Mouse (Mus musculus): ENCODE data around the gene Wrap73. TPM values are rescaled to one million over a fixed set of nuclear protein-coding genes. Genes with fewer than 3 reads are reported as not detected.

Gene Wrap73
- total RNA-seq, 2 experiments from 2014 or later = 32.4 to 33.3 TPM

DNA sequence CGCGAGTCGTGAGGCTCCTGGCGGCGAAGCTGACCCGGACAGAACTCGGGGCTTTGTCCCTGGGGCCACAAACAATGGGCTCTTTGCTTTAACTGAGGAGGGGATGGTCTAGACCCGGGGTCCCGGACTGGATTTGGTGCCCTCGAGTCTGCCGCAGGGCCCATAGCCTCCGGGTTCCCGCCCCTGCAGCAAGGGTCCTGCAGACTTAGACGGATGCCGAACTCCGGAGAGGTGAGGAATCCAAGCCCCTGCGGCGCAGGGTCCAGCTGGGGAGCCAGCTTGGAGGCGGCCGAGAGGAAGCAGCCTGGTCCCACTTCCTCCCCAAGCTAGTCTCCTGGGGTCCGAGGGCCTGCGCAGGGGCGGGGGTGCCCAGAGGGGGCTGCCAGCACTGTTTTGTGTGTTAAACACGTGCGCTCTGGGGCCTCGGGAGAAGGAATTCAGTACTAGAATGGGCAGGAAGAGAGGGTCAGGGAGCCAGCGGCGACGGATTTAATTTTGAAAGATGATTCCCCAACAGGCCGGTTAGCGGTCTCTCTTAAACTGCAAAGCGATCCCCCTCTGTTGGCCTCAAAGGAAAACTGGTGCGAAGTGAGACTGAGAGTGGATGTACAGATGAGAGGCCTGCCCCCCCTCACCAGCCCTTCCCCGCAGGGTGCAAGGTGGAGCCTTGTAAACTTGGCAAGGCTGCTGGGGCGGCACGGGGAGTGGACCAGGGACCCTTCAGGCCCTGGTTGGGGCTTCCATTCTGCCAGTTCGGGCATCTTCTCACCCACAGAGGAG is 29.2 kb downstream of the Wrap73 start:
- DNase-seq (ENCODE audit: low spot score in 2 of 2) = no peak

DNA sequence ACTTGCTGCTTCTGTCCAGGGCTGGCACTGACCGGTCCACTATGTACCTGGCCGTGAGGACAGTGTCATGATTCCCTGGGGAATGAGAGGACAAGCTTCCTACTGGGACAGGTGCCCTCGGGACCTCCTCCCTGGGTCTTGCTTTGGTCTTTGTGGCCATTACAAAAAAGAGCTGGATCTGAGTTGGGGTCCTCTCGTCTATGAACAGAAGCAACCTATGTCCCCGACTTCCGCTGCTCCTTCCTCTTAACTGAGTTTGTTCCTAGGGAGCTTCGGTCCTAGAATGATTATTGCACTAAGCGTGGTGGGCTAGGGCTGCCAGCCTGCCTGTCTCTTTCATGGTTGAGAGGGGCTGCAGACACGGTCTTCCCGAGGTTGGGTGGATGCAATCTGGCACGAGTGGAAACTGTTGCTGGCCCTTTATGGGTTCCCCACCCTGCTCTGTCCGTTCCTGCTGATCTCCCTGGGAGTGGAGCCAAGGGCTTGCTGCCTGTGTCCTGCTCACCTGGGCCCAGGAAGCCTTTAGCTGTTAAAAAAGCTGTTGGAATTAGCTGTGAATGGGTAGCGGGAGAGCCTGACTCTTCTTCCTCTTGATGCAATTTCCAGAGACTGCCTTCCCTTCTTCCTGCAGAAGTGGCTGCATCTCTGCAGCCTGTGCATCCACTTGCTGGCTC is 29.9 kb downstream of the Wrap73 start:
- no peak for TF ChIP-seq CTCF (conservative IDR thresholded peaks at IDR 0.05)
- no peak overlapping the region for H3K27ac ChIP-seq
- DNase-seq (ENCODE audit: low spot score in 2 of 2) = no peak
- no peak overlapping the region; the same call in 1 of the 2 replicates for H3K4me3 ChIP-seq

More for the DNA sequence above, 29.2 kb downstream of the Wrap73 start:
- no peak for TF ChIP-seq CTCF (conservative IDR thresholded peaks at IDR 0.05)
- peak overlapping the region; percentile 53 for H3K4me3 ChIP-seq
- no peak overlapping the region for H3K27ac ChIP-seq

DNA sequence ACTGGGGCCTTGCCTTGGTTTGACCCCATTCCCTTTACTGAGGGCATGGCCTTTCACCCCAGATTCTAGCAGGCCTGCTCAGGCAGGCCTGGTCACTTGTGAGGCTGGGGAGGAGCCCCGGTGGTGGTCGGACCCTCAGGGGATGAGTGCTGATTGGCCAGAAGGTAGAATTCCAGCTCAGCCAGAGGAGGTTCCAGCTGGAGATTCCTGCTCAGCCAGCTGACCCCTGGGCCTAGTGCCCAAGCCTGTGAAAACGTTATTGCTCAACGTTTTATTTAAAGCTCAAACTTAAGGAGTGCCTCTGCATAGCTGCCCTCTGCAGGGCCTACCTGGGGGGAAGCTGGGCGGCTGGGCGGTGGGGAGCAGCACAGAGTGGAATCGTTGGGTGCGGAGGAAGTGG is 35.1 kb downstream of the Wrap73 start:
- H3K27ac ChIP-seq = no peak overlapping the region
- no peak for TF ChIP-seq CTCF (conservative IDR thresholded peaks at IDR 0.05)
- no peak overlapping the region for H3K4me3 ChIP-seq
- DNase-seq (ENCODE audit: low spot score in 2 of 2) = no peak

DNA sequence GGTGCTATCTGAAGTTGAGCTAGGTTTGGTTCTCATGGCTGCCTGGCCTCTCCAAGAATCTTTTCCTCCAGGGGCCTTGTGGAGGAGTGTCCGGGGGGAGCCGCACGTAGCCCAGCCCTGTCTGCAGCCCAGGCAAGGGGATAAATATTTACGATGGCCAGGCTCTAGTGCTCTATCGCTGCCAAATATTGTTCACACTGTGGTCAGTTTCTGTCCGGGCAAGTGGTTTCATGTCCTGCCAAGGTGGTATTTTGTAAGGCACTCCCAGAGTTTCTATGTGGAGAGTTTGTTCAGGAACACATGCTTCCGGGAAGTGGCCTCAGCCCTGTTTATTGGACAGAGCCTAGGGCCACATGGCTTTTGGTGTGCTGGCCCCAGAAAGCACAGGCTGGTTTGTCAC is 38.8 kb downstream of the Wrap73 start:
- 0 out of 2 replicates have a peak overlapping the region, but pooled peaks have one; percentile 23 for H3K27ac ChIP-seq
- H3K4me3 ChIP-seq = no peak overlapping the region
- TF ChIP-seq CTCF (conservative IDR thresholded peaks at IDR 0.05) = no peak
- no peak for DNase-seq (ENCODE audit: low spot score in 2 of 2)

DNA sequence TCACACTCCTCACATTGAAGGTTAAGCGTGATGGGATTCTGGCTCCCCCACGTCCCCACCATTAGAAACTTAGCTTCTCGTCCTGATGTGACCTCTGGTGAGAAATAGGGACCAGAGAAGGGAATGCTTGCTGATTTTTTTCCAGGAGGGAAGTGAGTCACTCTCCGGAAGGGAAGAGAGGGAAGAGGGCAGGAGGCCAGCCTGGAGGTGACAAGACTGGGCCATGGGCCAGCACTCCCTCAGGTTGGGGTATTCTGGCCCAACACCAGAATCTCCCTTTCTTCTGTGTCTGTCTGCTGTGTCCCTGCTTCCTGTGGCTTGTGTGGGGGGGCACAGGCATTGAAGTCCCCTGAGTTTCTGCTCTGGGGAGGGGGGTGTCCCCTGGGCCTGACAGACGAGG is 41.4 kb downstream of the Wrap73 start:
- no peak for DNase-seq (ENCODE audit: low spot score in 2 of 2)
- Histone ChIP-seq H3K4me3 (no peak overlapping the region), H3K27ac (no peak overlapping the region)
- TF ChIP-seq CTCF (conservative IDR thresholded peaks at IDR 0.05) = no peak

DNA sequence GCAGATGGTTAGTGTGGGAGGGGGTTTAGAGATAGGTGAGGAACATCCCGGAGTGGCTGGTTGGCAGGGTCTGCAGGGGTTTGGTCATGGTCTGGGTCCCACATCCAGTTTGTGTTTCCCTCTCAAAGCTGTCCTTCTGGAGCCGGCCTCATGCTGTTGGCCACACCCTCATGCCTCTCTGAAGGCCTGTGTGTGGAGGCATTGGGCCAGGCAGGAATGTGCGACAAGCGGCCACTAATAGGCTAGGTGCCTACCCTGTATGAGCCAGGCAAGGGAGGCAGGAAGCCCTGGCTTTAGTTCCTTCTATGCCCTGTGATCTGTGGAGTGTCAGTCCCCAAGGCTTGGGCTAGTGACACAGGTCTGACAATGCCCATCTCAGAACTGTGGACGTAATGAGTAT is 42.8 kb downstream of the Wrap73 start:
- no peak for TF ChIP-seq CTCF (conservative IDR thresholded peaks at IDR 0.05)
- H3K4me3 ChIP-seq = no peak overlapping the region
- no peak for DNase-seq (ENCODE audit: low spot score in 2 of 2)
- H3K27ac ChIP-seq = no peak overlapping the region

DNA sequence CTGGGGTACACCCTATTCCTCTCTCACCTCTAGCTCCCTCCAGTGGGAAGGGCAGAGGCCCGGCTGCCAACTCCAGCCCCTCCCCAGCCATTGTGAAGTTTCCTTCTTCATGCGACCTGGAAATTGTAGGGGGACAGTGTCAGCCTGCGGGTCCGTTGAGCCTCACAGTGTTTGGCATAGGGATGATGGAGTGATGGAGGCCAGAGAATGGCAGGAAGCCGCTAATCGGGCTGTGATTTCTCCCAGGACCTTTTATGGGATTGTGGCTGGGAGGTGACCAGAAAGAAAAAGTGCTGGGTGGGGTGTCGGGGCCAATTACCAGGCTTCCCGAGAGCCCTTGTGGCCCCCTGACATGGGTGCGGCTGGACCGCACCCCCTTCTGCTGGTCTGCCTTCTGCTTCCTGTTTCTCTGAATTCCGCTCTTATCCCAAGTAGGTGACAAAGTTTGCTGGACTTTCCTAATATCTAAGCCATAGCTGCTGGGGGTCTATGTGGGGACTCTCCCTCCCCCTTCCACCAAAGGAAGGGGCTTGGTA is 43.9 kb downstream of the Wrap73 start:
- Histone ChIP-seq H3K27ac (no peak overlapping the region), H3K4me3 (no peak overlapping the region)
- no peak for DNase-seq (ENCODE audit: low spot score in 2 of 2)
- no peak for TF ChIP-seq CTCF (conservative IDR thresholded peaks at IDR 0.05)

DNA sequence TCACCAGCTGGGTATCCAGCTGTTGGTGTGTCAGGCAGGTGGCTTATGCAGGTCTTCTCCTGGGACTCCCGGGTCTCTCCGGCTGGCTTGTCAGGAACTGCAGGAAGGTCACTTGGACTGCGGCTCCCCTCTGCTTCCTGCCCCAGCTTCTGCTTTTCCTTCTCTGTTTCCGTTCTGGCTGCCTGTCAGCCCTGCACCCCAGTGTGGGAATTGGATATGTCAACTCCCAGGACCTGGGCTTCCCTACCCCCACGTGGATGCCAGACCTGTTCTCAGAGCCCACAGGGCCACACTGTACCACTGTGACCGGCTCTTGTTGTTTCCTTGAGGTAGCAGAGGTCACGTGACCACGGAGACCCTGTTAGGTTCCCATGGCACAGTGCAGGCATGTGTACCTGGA is 46.8 kb downstream of the Wrap73 start:
- TF ChIP-seq CTCF (conservative IDR thresholded peaks at IDR 0.05) = no peak
- no peak overlapping the region for H3K27ac ChIP-seq
- H3K4me3 ChIP-seq = no peak overlapping the region
- no peak for DNase-seq (ENCODE audit: low spot score in 2 of 2)

DNA sequence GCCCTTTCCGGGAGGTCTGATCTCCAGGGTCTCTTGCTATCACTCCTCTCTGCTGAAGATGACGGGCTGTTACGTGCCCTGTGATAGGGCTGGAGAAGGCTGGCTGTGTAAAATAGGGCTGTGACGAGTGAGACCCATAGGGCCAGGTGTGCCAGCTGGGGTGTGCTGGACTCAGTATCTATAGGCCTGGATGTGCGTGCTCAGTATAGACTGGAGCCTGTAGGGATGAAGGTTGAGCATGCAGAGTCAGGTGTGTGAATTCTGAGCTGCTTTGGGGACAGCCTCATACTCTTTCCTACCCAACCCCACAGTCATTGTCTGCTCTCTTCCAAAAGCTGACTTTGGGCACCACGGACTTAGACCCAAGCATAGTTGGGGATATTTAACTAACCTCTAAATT is 55.8 kb downstream of the Wrap73 start:
- no peak overlapping the region for H3K27ac ChIP-seq
- H3K4me3 ChIP-seq = no peak overlapping the region
- TF ChIP-seq CTCF (conservative IDR thresholded peaks at IDR 0.05) = no peak
- DNase-seq (ENCODE audit: low spot score in 2 of 2) = no peak

DNA sequence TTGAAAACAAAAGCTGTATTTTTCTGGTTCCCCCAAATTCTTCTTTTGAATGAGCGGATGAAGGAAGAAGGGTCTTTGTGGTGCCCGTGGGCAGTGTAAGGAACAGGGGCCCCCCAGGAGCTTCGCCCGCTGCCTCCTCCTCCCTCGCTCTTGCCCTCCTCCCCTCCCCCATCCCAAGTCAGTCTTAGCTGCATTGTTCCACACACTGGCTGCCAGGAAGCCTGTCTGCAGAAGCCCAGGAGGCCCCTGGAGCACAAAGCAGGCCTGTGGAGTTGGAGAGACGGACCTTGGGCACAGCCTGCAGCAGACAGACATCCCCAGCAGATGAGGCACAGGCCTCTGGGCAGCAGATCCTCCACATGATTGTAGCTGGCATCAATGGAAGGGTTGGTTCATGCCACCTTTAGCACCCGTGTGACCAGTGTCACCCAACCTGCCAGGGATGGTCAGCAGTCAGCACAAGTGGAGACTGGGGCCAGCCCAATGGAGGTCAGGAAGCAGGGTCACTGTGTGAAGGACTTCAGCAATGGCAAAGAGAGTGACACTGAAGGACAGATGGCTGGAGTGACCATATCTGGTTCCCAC is 56.3 kb downstream of the Wrap73 start:
- no peak overlapping the region for H3K27ac ChIP-seq
- DNase-seq (ENCODE audit: low spot score in 2 of 2) = no peak
- TF ChIP-seq CTCF (conservative IDR thresholded peaks at IDR 0.05) = no peak
- H3K4me3 ChIP-seq = no peak overlapping the region

DNA sequence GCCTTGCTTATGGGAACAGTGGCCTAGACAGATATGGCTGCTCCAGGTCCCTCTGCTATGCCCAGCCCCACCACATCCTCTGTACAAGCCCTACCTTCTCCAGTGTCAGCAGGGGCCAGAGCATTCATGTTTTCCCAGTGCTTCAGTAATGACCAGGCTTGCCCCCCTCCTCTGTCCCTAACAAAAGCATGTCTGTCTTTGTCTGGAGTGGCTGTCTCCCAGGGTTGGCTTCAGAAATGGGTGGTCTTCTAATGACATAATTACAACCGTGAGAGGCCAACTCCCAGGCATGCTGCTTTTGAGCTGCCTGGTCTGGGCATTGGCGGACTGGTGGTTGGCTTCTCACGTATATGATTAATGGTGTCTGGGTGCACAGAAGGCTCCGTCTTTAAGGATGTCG is 59.3 kb downstream of the Wrap73 start:
- Histone ChIP-seq H3K27ac (no peak overlapping the region), H3K4me3 (no peak overlapping the region)
- no peak for TF ChIP-seq CTCF (conservative IDR thresholded peaks at IDR 0.05)
- DNase-seq (ENCODE audit: low spot score in 2 of 2) = no peak

DNA sequence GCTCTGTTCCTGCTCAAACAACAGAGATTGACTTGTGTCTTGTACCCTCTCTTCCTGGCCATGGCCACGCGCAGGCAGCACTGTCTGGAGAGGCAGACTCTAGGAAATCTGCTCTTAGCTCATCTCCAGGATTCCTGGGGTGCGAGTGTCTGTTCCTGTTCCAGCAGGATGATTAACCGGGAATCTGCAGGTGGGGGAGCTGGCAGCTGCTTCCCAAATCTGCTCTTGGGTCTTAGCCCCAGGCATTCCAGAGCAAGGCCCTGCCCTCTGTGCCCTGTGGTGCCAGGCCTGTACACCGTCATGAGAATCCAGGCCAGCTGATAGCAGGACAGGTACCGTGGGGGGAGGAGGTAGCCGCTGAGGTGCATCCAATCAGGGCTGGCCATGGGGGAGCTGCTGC is 62.4 kb downstream of the Wrap73 start:
- DNase-seq (ENCODE audit: low spot score in 2 of 2) = no peak

DNA sequence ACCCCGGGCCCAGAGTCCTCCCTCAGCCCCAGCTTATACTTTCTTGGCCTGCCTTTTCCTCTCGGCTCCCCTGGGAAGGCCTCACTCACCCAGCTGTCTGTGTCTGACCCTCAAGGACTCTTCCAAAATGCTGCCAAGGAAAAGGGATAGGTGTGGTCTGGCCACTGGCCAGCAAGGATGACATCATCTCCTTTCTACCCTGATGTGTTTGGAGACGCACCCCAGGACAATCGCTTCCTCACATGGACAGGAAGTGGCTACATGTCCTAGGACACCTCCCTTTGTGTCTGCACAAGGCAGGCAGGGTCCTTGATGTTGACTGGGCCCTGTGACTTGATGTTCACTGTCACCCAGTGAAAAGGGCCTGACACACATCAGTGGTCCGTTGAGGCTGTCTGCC is 63.2 kb downstream of the Wrap73 start:
- H3K4me3 ChIP-seq = no peak overlapping the region
- no peak for TF ChIP-seq CTCF (conservative IDR thresholded peaks at IDR 0.05)
- no peak overlapping the region for H3K27ac ChIP-seq
- no peak for DNase-seq (ENCODE audit: low spot score in 2 of 2)

More for the DNA sequence above, 62.4 kb downstream of the Wrap73 start:
- no peak overlapping the region for H3K4me3 ChIP-seq
- no peak for TF ChIP-seq CTCF (conservative IDR thresholded peaks at IDR 0.05)
- no peak overlapping the region for H3K27ac ChIP-seq

Data from layer of hippocampus, adult 2 months (tissue).